Mouse (Mus musculus): ENCODE results near the gene Nsmce4a. TPM values are rescaled to one million over a fixed set of nuclear protein-coding genes. Genes with fewer than 3 reads are reported as not detected.

Gene Nsmce4a
- total RNA-seq, 2 experiments from 2014 or later, result 50.4 to 56.2 TPM

DNA sequence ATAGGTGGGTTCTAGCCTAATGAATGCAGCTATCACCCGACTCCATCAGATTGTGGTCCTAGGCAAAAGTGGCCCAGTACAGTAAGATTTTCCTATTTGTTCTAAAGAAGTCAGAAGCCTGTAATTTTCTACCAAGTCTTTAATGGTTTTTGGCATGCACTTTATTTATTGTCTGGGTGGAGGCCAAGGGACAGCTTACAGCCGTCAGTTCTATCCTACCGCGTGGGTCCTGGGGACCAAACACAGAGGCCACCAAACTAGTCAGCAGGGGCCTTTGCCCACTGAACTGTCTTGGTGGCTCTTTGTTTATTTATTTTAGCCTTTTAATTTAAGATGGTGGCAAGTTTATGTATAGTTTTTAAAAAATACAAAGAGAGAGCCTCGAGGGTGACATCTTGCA lies 5.7 kb upstream of the Nsmce4a start:
- DNase-seq (ENCODE audit: low spot score in 2 of 2), result no peak

DNA sequence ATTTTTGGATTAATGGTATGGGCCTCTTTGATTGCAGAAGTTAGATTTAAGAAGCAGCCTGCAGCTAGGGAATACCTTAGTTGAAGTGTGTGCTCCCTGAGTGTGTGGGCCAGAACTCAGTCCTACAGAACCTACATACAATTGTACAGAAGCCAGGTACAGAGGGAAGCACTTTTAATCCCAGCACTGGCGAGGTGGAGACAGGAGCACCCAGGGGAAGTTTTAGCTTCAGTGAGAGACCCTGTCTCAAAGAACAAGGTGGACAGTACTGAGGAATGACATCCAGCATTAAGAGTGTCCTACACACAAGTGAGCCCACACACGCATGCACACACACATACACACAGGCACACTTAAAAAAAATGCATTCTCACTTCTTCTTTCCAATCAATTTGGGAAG lies 5.1 kb upstream of the Nsmce4a start:
- DNase-seq (ENCODE audit: low spot score in 2 of 2), result no peak

DNA sequence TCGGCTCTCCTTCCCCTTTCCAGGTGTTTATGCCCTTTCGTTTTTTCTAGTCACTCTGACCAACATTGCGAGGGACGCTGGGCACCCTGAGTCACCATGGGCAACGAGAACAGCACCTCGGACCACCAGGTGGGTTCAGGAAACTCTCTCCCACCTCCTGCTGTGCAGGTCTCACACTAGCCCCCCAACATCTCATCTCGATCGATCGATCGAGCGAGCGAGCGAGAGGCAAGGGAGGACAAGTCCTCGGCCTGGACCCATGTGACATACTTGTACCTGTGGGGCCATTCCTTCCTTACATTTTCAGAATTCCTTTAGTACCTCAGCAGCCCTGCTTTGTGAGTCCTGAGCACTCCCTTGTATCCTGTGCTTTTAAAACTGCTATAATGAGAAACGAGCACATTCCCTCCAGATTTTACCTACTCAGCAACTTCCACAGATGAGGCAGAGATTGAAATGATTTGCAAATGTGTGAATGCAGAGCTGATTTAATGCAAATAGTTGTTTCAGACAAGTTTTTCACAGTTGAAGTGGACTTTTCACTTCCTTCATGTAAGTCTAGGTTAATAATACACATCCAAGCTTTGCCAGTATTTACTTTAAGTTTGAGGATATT lies 4.6 kb upstream of the Nsmce4a start, which contains the start of gene Tacc2:
Gene Tacc2, plus strand, starts transcription at position 51 of the 616 bp plus-strand sequence.
- no peak for DNase-seq (ENCODE audit: low spot score in 2 of 2)

DNA sequence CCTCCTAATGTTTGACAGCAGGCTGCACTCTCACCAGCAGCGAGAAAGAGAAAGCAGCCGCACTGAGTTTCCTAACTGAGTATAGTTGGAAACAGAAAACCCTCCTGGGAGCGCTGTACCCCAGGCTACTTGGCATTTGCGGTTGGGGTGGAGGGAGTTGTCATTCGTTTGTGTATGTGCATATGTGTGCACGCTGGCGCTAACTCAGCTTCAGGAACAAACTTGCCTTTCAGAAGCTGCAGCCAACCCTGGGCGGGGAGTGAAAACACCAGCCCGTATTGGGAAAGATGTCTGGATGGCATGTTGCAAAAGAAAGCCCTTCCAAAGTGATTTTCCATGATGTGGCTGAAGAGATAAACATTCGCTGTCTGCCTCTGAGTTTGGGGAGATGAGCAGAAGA lies 4.1 kb upstream of the Nsmce4a start:
- DNase-seq (ENCODE audit: low spot score in 2 of 2), result peak in 1 of 2 experiments; percentile 22

DNA sequence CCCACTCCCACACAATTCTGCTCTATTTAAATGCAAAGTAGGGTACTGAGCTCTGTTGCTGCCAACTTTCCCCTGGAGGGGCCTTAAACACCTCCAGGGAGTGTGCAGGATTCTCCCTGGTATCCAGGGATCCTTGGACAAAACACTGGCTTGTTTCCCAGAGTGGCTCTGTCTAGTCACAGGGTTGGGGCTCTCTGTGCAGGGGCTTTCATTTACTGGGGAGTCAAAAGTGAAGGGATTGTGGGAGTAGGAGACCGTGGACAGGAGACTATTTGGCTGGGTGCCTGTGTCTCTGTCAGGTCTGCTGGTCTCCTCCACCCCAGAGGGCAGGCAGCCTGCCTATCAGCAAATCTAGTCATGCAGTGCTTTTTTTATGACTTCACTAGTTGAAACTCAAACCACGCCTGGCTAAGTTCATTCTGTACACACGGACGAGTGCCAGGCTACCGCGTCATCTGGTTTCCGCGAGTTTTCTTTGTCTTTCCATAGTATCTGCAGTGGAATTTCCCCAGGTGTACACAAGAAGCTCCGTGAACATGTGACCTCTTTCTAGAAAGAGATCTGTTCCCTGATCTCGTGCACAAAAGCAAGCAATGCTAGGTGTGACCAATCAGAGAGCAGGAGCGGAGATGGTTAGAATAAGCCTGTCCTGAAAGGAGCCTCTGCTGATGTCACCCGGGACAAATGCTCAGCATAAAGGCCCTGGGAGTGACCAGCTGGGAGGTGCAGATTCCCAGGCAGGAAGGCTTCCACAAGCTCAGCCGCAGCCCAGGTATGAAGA lies 1.5 kb upstream of the Nsmce4a start:
- DNase-seq (ENCODE audit: low spot score in 2 of 2), result no peak

DNA sequence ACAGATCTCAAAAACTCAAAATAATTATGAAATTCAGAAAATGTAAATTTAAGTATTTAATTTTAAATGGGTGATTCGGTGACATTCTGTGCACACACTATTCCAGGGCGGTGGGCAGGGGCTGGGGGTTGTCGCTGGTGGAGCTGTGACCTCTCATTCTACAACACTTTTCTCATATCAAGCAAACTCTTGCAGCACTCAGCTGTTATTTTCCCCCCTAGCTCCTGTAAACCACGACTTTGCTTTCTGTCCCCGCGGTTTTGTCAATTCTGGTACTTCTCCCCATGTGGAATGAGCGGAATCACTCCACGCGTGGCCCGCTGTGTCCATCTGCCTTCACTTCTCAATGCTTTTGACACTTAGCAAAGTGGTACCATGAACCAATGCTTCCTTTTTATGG lies 828 bp upstream of the Nsmce4a start:
- DNase-seq (ENCODE audit: low spot score in 2 of 2), result no peak

DNA sequence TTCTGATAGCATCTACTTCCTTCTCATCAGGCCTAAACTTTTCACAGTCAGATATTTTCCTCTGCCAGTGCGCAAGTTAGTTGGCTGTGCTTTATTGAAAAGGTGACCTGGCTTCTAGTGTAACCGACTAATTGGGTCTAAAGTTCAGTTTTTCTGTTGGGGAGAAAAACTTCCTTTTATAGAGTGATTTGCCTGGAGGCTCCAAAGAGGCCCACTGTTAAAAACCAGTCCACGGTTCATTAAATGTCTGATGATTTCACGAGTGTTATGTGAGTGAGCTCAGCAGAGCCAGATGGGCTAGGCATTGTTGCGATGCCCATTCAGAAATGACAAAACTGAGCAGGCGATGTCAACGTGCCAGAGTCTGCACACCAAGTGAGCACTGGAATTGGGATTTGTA lies 2.4 kb downstream of the Nsmce4a start:
- no peak for DNase-seq (ENCODE audit: low spot score in 2 of 2)

DNA sequence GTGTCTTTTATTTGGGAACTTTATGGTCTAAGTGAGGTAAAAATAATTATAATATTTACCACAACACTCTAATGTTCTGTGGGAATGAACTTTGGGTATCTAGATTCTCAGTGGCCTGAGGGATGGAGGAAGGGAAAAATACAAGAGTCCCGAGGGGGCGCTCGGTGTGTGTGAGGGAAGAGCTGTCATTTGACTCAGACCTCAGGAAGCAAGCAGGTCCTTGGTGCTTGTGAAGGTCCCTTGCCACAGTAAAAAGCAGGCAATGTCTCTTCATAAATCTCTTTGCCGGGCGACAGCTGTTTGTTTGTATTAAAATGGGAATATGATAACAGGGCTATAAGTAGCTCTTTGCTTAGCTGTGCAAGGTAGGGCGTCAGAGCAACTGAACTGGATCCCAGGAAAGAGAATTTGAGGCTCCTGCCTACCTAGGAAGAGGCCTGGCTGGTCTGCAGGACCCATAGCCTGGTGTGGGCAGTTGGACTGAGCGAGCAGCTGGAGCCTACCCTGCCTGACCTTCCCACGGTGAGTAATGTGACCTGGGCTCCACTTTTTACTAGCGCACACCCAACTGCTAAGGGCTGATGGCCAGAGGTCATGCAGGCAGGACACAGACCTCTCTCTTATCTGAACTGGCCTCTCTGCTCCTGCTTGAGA lies 4.0 kb downstream of the Nsmce4a start:
- no peak for DNase-seq (ENCODE audit: low spot score in 2 of 2)

DNA sequence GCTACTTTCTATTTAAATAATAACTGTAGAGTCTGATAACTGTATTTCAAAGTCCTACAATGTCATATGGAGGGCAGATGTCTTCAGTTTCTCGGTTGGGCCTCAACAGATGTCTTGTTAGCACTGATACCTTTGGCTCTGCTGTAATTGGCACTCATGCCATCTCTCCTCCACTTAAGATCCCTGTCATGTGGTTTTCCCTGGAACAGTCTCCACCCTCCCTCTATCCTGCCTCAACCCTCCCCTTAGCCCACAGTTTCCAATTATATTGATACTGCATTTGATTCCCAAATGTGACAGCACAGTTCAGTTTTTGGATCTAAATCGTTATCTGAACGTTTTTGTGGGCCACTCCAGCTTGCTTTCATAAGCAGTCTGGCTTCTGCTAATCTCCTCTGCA lies 8.3 kb downstream of the Nsmce4a start:
- no peak for DNase-seq (ENCODE audit: low spot score in 2 of 2)

DNA sequence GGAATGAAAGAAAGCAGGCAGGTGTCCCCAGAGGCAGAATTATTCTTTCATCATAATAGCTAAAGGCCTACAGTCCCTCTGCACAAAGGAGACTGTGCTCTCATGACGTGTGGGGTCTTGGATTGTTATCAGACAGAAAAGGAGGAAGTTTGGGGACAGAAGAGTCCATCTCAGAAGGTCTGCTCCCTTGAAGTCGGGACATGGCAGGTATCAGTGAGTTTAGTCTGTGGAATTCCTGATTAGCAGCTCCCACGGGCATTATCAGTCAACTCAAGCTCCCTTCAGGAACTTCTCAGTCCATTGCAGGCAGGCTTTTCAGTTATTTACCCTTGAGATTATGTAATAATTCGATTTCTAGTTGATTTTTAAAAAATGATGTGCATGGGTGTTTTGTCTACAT lies 9.0 kb downstream of the Nsmce4a start:
- DNase-seq (ENCODE audit: low spot score in 2 of 2), result no peak

DNA sequence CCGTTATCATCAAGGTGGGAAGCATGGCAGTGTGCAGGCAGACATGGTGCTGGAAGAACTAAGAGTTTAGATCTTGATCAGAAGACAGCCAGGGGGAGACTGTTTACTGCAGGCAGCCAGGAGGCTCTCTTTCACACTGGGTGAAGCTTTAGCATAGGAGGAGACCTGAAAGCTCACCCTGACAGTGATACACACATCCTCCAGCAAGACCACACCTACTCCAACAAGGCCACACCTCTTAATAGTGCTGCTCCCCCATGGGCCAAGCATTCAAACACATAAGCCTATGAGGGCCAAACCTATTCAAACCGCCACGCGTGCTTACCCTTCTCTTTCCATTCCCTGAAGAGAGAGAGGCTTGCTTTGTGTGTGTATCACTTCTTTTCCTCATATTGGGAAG lies 9.6 kb downstream of the Nsmce4a start:
- DNase-seq (ENCODE audit: low spot score in 2 of 2), result no peak

DNA sequence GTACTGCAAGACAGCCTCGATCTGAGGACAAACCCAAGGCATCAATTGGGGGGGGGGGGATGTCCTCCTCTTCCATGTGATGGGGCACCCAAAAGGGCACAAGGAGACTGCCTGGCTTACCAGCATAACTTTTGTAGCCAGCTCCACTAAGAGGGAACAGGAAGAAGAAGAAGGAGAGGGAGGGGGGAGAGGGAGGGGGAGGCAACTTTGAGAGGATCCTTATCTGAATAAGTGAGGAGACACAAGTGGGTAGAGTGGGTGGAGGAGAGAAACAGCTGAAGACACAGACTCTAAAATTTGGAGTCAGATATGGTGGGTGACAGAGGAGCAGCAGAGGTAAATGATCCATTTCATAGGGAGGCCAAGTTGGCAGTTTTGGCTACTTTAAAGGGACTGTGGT lies 12.0 kb downstream of the Nsmce4a start:
- DNase-seq (ENCODE audit: low spot score in 2 of 2), result no peak

DNA sequence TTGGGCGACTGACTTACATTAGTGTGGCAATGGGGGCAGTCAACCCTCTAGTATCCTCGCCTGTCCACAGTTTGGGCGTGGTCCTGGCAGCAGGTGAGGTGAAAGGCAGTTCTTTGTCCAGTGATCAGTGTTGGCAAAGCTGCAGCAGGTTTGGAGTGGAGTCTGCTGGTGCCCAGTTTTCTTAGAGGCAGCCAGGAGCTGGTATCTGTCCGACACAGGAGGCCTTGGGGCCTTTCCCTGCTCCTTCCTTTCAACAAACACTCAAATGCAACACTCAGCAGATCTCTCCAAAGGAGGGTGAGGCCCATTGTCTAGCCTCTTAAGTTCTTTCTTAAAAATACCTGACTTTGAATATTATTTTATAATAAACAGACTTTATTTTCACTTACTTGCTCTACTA lies 14.3 kb downstream of the Nsmce4a start:
- DNase-seq (ENCODE audit: low spot score in 2 of 2), result no peak

DNA sequence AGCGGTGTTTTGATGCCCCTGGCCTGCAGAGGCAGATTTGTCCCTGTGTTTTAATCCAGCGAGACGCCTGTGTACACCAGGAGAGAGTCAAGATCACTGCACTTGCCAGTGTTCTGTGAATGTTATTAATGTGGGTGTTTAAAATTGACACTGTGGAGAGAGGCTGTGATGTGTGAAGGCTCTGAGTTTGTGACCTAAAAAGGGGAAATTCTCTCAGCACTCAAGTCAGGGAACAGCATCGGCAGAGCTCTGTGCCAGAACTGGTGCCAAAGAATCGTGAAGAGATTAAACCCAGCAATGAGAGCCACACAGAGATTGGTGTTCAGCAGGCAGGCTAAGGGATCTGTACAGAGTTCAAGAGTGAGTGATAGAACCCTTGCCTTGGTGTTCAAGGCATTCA lies 17.3 kb downstream of the Nsmce4a start:
- DNase-seq (ENCODE audit: low spot score in 2 of 2), result no peak

DNA sequence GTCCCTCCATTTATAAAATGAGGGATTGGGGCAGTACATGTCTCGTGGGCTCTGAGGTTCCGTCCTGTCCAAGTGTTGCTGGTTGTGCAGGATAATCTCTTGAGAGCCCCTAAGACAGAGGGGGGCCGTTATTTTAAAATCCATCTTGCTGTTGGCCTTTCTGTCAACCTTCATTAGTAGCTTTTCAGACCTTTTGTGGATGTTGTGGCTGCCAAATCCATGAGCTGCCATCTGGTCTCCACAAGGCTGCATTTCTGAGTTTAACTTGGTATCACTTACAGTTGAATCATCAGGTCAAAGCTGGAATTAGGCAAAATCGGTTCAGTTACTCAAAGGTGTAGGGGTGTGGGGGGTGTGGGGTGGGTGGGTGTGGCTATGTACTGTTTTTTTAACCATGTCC lies 19.6 kb downstream of the Nsmce4a start:
- no peak for DNase-seq (ENCODE audit: low spot score in 2 of 2)

DNA sequence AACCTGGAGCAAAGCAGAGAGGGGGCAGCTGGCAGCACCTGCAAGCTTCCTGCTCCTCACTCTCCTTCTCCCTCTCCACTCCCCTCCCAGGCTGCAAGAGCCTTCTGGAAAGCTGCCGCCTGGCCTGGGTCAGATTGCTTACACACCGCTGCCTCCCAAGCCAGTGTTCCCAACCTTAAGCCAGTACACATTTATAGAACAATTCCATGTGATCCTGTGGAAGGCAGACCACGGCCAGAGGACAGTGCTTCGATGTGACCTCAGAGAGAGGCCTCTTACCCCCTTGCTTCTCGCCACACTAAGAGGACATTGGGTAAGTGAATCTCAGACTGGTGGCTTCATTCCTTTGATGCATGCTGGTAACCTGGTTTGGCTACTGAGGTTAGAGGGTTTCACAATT lies 20.1 kb downstream of the Nsmce4a start:
- peak in 1 of 2 experiments; percentile 34 for DNase-seq (ENCODE audit: low spot score in 2 of 2)

DNA sequence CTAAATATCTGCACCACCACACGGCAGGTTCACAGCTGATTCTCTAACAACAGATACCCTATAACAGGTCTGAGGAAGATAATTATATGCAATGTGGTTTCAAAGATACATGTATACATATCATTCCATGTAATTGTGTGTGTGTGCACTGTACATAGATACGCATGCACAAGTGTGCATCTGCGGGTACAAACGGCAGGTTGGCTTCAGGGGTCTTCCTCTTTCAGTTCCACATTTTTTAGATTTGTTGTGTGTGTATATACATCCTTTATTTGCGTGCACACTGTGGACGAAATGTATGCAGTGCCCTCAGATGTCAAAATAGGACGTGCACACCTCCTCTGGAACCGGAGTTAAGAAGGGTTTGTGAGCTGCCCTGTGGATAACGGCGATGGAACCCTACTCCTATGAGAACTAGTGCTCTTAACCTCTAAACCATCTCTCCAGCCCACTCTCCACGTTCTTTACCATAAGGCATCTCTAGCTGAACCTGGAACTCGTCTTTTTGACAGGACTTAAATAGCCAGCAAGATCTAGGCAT lies 25.2 kb downstream of the Nsmce4a start:
- no peak for DNase-seq (ENCODE audit: low spot score in 2 of 2)

DNA sequence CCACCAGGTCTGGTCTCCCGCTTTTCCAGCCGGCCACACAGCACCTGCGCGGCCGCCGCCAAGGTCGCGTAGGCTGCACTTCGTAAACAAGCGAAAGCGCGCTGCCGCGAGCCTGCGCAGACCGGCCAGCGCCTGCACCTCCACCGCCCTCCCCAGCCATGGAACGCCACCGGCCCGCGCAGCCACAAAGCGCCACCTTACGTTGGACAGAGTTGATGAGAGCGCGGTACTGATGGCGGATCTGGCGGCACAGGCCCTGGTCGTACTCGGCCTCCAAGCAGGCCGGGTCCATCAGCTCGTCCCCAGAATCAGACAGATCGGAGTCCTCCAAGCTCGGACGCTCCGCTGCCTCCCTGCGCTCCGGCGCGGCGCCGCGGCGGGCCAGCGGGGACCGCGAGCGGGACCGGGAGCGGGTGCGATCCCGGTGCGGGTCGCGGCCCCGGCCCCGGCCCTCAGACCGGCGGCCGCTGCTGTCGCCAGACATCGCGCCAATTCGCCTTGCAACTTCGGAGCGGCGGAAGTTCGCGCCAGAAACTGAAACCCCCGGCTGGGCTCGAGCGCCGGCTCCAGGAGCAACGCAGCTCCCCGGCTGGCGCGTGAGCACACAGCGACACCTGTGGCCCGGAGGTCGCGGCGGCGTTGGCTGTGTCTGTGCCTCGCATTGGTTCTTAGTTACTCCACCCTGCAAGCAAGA lies 26.0 kb downstream of the Nsmce4a start:
- peak; percentile 82 to 94 for DNase-seq (ENCODE audit: low spot score in 2 of 2)

DNA sequence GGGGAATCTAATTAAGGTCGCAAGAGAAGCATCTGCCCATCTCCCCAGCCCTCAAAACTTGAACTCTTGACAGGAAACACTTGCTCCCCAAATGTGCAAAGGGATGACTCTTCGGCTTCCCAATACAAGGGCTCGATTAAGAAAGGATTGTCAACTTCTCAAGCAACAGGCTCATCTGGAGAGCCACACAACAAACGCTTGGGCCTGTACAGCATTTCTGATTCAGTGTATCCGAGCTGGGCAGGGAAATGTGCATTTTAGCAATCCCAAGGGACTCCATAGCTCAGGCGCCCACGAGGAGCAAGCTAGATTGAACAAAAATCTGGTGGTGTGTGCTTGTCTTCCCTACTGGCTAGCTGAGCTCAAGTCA lies 26.5 kb downstream of the Nsmce4a start:
- DNase-seq (ENCODE audit: low spot score in 2 of 2), result no peak

DNA sequence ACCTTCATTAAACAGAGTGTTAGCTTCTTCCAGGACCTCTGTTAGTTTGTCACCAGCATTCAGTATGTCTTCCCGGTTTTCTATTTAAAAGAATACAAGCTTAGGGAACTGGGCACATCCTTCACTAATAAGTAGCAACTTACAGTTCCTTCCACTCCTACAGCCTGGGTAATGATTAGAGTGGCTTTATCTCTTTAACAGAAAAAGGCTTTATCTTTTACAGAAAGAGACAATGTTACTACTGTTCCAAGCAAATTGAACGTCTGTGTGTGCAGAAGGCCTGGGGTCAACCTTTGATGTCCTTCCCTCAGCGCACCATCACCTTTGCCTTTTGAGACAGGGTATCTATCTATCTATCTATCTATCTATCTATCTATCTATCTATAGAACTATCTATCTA lies 27.0 kb downstream of the Nsmce4a start:
- no peak for DNase-seq (ENCODE audit: low spot score in 2 of 2)

DNA sequence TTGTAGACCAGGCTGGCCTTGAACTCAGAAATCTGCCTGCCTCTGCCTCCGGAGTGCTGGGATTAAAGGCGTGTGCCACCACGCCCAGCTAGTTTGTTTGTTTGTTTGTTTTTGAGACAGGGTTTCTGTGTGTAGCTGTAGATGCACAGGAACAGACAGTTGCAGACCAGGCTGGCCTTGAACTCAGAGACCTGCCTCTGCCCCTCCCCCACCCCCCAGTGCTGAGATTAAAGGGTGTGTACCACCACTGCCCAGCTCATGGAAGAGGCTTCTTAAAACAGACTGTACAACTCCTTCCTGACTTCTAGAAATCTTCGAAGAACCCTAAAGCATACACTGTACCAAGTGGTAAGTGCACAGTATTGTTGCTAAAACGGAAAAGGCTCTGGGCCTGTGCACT lies 27.5 kb downstream of the Nsmce4a start:
- no peak for DNase-seq (ENCODE audit: low spot score in 2 of 2)

DNA sequence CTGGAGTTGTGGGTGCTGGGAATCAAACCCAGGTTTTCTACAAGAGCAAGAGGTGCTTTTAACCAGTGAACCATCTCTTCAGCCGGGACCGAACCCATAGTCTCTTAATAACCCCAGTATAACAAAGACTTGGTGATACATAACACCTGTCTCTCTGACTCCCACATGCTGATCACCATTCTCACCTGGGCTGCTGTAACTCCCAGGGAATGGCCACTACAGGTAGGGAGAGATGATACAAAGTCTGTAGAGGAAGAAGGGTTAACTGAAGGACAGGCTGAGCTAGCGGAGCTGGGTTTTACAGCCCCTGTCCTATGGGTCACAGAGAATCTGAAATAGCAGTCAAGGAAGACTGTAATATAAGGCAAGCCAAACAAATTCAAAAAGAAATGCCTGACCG lies 29.7 kb downstream of the Nsmce4a start:
- no peak for DNase-seq (ENCODE audit: low spot score in 2 of 2)

Measured in gastrocnemius, postnatal 4 days (tissue).